Mouse (Mus musculus): ENCODE data around the gene Trib2. TPM values are rescaled to one million over a fixed set of nuclear protein-coding genes. Genes with fewer than 3 reads are reported as not detected.

The Trib2 gene
- total and polyA plus RNA-seq, 3 experiments, result 15.4 to 32.7 (median 20.4) TPM

- intact Hi-C loops (cut with DNase I), result no loop called here
- Histone ChIP-seq H3K79me2 (replicated peaks; ENCODE audit: control insufficient read depth, insufficient read depth, low read length) (peaks cover 5% of the 10 kb centered on the region), H3K27me3 (ENCODE audit: control insufficient read depth, insufficient read depth, low read length) (no peaks in the 10 kb centered on the region), H3K27ac (no peak overlapping the region), H3K4me3 (no peak overlapping the region), H3K4me1 (ENCODE audit: control insufficient read depth, insufficient read depth, low read length) (peaks cover 33% of the 10 kb centered on the region), H3K9ac (ENCODE audit: low read depth, low read length) (no peak overlapping the region), H3K36me3 (ENCODE audit: control insufficient read depth, insufficient read depth, low read length) (peaks cover 63% of the 10 kb centered on the region)
- TF ChIP-seq CTCF (IDR thresholded peaks at IDR 0.05), result no peak
- no peak for TF ChIP-seq POLR2A (IDR thresholded peaks at IDR 0.05; ENCODE audit: insufficient read depth, low read depth, low read length)
- TF ChIP-seq EP300 (IDR thresholded peaks at IDR 0.05; ENCODE audit: insufficient read depth, low read depth, low read length), result no peak
- DNase-seq, result no peak
- 71% methylated on average over 4 of the region's 4 CpGs for WGBS
These were observed 7.5 kb downstream of the Trib2 start for GRCm38 (mm10) chr12:15809249-15809648.

GRCm38 (mm10) chr12:15808186-15808800 is 8.4 kb downstream of the Trib2 start:
- no peak for DNase-seq
- Histone ChIP-seq H3K27ac (no peak overlapping the region), H3K36me3 (ENCODE audit: control insufficient read depth, insufficient read depth, low read length) (peaks cover 71% of the 10 kb centered on the region)

GRCm38 (mm10) chr12:15804931-15805331 is 11.8 kb downstream of the Trib2 start:
- H3K79me2 ChIP-seq (replicated peaks; ENCODE audit: control insufficient read depth, insufficient read depth, low read length), result peaks cover 5% of the 10 kb centered on the region
- peak overlapping the region; percentile 17 for H3K27ac ChIP-seq
- no peak for DNase-seq
- H3K27me3 ChIP-seq (ENCODE audit: control insufficient read depth, insufficient read depth, low read length), result no peaks in the 10 kb centered on the region
- H3K4me1 ChIP-seq (ENCODE audit: control insufficient read depth, insufficient read depth, low read length), result peaks cover 44% of the 10 kb centered on the region
- H3K9ac ChIP-seq (ENCODE audit: low read depth, low read length), result 0 out of 2 replicates have a peak overlapping the region, but pooled peaks have one; percentile 32
- 11% methylated on average over 1 of the region's 1 CpGs for WGBS
- TF ChIP-seq CTCF (IDR thresholded peaks at IDR 0.05) (no peak), POLR2A (IDR thresholded peaks at IDR 0.05; ENCODE audit: insufficient read depth, low read depth, low read length) (no peak), EP300 (IDR thresholded peaks at IDR 0.05; ENCODE audit: insufficient read depth, low read depth, low read length) (no peak)
- intact Hi-C loops (cut with DNase I), result loop anchor here (5.0 kb wide), 1 partner anchor 263 kb away; no protein-coding TSS in a partner anchor
- H3K4me3 ChIP-seq, result no peak overlapping the region
- peaks cover 83% of the 10 kb centered on the region for H3K36me3 ChIP-seq (ENCODE audit: control insufficient read depth, insufficient read depth, low read length)

More at GRCm38 (mm10) chr12:15808186-15808800, 8.4 kb downstream of the Trib2 start:
- WGBS, result 88% methylated on average over 5 of the region's 5 CpGs
- no peak for TF ChIP-seq EP300 (IDR thresholded peaks at IDR 0.05; ENCODE audit: insufficient read depth, low read depth, low read length)
- TF ChIP-seq CTCF (IDR thresholded peaks at IDR 0.05), result no peak
- no peak for TF ChIP-seq POLR2A (IDR thresholded peaks at IDR 0.05; ENCODE audit: insufficient read depth, low read depth, low read length)
- H3K4me3 ChIP-seq, result no peak overlapping the region
- peaks cover 39% of the 10 kb centered on the region for H3K4me1 ChIP-seq (ENCODE audit: control insufficient read depth, insufficient read depth, low read length)
- intact Hi-C loops (cut with DNase I), result no loop called here
- peaks cover 7% of the 10 kb centered on the region for H3K79me2 ChIP-seq (replicated peaks; ENCODE audit: control insufficient read depth, insufficient read depth, low read length)
- no peak overlapping the region for H3K9ac ChIP-seq (ENCODE audit: low read depth, low read length)
- H3K27me3 ChIP-seq (ENCODE audit: control insufficient read depth, insufficient read depth, low read length), result no peaks in the 10 kb centered on the region

GRCm38 (mm10) chr12:15803936-15804438 is 12.7 kb downstream of the Trib2 start:
- Histone ChIP-seq H3K27me3 (ENCODE audit: control insufficient read depth, insufficient read depth, low read length) (no peaks in the 10 kb centered on the region), H3K36me3 (ENCODE audit: control insufficient read depth, insufficient read depth, low read length) (peaks cover 87% of the 10 kb centered on the region), H3K79me2 (replicated peaks; ENCODE audit: control insufficient read depth, insufficient read depth, low read length) (peaks cover 7% of the 10 kb centered on the region), H3K4me3 (no peak overlapping the region), H3K4me1 (ENCODE audit: control insufficient read depth, insufficient read depth, low read length) (peaks cover 42% of the 10 kb centered on the region), H3K27ac (peak overlapping the region; percentile 3; the same call in 1 of the 2 replicates), H3K9ac (ENCODE audit: low read depth, low read length) (no peak overlapping the region)
- intact Hi-C loops (cut with DNase I), result loop anchor here (5.0 kb wide), 1 partner anchor 262 kb away; no protein-coding TSS in a partner anchor
- TF ChIP-seq CTCF (IDR thresholded peaks at IDR 0.05), result no peak
- no peak for TF ChIP-seq POLR2A (IDR thresholded peaks at IDR 0.05; ENCODE audit: insufficient read depth, low read depth, low read length)
- TF ChIP-seq EP300 (IDR thresholded peaks at IDR 0.05; ENCODE audit: insufficient read depth, low read depth, low read length), result no peak
- DNase-seq, result no peak
- whole genome bisulfite sequencing, result 74% methylated on average over 5 of the region's 5 CpGs

GRCm38 (mm10) chr12:15801571-15801930 is 15.2 kb downstream of the Trib2 start:
- 53% methylated on average over 4 of the region's 4 CpGs for WGBS
- peaks cover 79% of the 10 kb centered on the region for H3K36me3 ChIP-seq (ENCODE audit: control insufficient read depth, insufficient read depth, low read length)

More at GRCm38 (mm10) chr12:15801571-15801930, 15.2 kb downstream of the Trib2 start:
- Histone ChIP-seq H3K27me3 (ENCODE audit: control insufficient read depth, insufficient read depth, low read length) (no peaks in the 10 kb centered on the region), H3K27ac (peak overlapping the region; percentile 74), H3K9ac (ENCODE audit: low read depth, low read length) (no peak overlapping the region), H3K4me1 (ENCODE audit: control insufficient read depth, insufficient read depth, low read length) (peaks cover 48% of the 10 kb centered on the region), H3K79me2 (replicated peaks; ENCODE audit: control insufficient read depth, insufficient read depth, low read length) (peaks cover 5% of the 10 kb centered on the region), H3K4me3 (no peak overlapping the region)
- TF ChIP-seq CTCF (IDR thresholded peaks at IDR 0.05) (no peak), POLR2A (IDR thresholded peaks at IDR 0.05; ENCODE audit: insufficient read depth, low read depth, low read length) (no peak), EP300 (IDR thresholded peaks at IDR 0.05; ENCODE audit: insufficient read depth, low read depth, low read length) (no peak)
- no peak for DNase-seq
- intact Hi-C loops (cut with DNase I), result loop anchor here (2.0 to 5.0 kb wide), 5 partner anchors 13 to 259 kb away; no protein-coding TSS in a partner anchor

Measured in heart, adult 2 months (tissue).